Mouse (Mus musculus): ENCODE measurements around the gene Tshz2. TPM values are rescaled to one million over a fixed set of nuclear protein-coding genes. Genes with fewer than 3 reads are reported as not detected.

Tshz2 gene
- polyA plus RNA-seq, 2 experiments, result 0.43 to 1.5 TPM

GRCm38 (mm10) chr2:169699862-169700511, 67.2 kb downstream of the Tshz2 start:
- 51% methylated on average over 7 of the region's 7 CpGs for WGBS (ENCODE audit: insufficient replicate concordance)
- no peak overlapping the region for H3K9ac ChIP-seq (replicated peaks)
- no peak overlapping the region for H3K27ac ChIP-seq
- no peaks in the 10 kb centered on the region for H3K36me3 ChIP-seq (replicated peaks; ENCODE audit: control insufficient read depth, insufficient read depth, low read depth)
- ATAC-seq (ENCODE audit: insufficient read depth) (peak; percentile 46), DNase-seq (ENCODE audit: low read depth in 3 of 3, low spot score in 3 of 3) (no peak)
- no peaks in the 10 kb centered on the region for H3K27me3 ChIP-seq (ENCODE audit: control insufficient read depth, insufficient read depth, low read length)
- no peaks in the 10 kb centered on the region for H3K9me3 ChIP-seq (ENCODE audit: control insufficient read depth, low read length)
- H3K4me3 ChIP-seq (ENCODE audit: insufficient read depth in 1 of 2, low read depth in 2 of 2, low read length in 2 of 2), result no peak overlapping the region
- peaks cover 0 to 22% of the 10 kb centered on the region in 2 experiments; a peak in 2 of 4 replicates for H3K4me1 ChIP-seq (replicated peaks; ENCODE audit: control insufficient read depth in 2 of 2, insufficient read depth in 2 of 2, low read length in 1 of 2)
- no peak overlapping the region for H3K4me2 ChIP-seq (ENCODE audit: low read depth)
- TF ChIP-seq CTCF (IDR thresholded peaks at IDR 0.05; ENCODE audit: low read depth), result no peak

- Histone ChIP-seq H3K27me3 (ENCODE audit: control insufficient read depth, insufficient read depth, low read length) (no peaks in the 10 kb centered on the region), H3K4me2 (ENCODE audit: low read depth) (no peak overlapping the region), H3K36me3 (replicated peaks; ENCODE audit: control insufficient read depth, insufficient read depth, low read depth) (no peaks in the 10 kb centered on the region), H3K9me3 (ENCODE audit: control insufficient read depth, low read length) (no peaks in the 10 kb centered on the region), H3K9ac (replicated peaks) (no peak overlapping the region), H3K4me1 (replicated peaks; ENCODE audit: control insufficient read depth in 2 of 2, insufficient read depth in 2 of 2, low read length in 1 of 2) (peaks cover 0 to 19% of the 10 kb centered on the region in 2 experiments; a peak in 2 of 4 replicates), H3K4me3 (ENCODE audit: insufficient read depth in 1 of 2, low read depth in 2 of 2, low read length in 2 of 2) (no peak overlapping the region), H3K27ac (no peak overlapping the region)
- ATAC-seq (ENCODE audit: insufficient read depth) (no peak), DNase-seq (ENCODE audit: low read depth in 3 of 3, low spot score in 3 of 3) (no peak)
- TF ChIP-seq CTCF (IDR thresholded peaks at IDR 0.05; ENCODE audit: low read depth) (no peak), EP300 (IDR thresholded peaks at IDR 0.05; ENCODE audit: low read depth) (no peak)
- WGBS (ENCODE audit: insufficient replicate concordance), result 25% methylated on average over 15 of the region's 15 CpGs
Observed at GRCm38 (mm10) chr2:169702725-169703486, 70.1 kb downstream of the Tshz2 start.

DNA sequence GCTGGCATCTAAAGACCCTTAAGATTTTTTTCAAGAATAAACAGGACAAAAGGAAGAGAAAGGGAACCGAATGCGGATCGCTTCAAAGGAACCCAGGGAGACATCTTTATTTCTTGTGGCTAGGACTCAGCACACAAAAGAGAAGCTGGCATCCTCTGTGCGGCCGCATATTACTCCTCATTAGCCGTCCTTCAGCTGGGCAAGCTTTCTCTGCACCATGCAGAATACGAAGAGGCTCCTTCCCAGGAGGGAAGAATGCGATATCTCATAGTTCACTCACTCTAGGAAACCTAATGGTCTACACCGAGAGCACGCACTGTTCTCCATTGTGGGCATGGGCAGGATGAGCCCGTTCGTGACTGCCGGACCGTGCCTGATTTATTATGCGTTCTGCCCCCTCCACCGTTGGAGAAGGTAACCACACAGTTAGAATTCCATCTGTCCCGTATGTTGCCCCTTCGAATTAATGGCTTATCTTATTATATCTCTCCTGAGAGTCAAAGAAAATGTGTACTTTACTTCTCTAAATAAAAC, 89.0 kb downstream of the Tshz2 start:
- H3K9me3 ChIP-seq (ENCODE audit: control insufficient read depth, low read length), result no peaks in the 10 kb centered on the region
- H3K9ac ChIP-seq (replicated peaks), result no peak overlapping the region
- H3K27ac ChIP-seq, result no peak overlapping the region
- TF ChIP-seq EP300 (IDR thresholded peaks at IDR 0.05; ENCODE audit: low read depth), result no peak
- TF ChIP-seq CTCF (IDR thresholded peaks at IDR 0.05; ENCODE audit: low read depth), result no peak
- H3K4me2 ChIP-seq (ENCODE audit: low read depth), result no peak overlapping the region
- H3K27me3 ChIP-seq (ENCODE audit: control insufficient read depth, insufficient read depth, low read length), result no peaks in the 10 kb centered on the region
- ATAC-seq (ENCODE audit: insufficient read depth) (no peak), DNase-seq (ENCODE audit: low read depth in 3 of 3, low spot score in 3 of 3) (no peak)
- H3K4me3 ChIP-seq (ENCODE audit: insufficient read depth in 1 of 2, low read depth in 2 of 2, low read length in 2 of 2), result no peak overlapping the region
- WGBS (ENCODE audit: insufficient replicate concordance), result 66% methylated on average over 18 of the region's 18 CpGs
- peaks cover 0 to 7% of the 10 kb centered on the region in 2 experiments; a peak in 1 of 4 replicates for H3K4me1 ChIP-seq (replicated peaks; ENCODE audit: control insufficient read depth in 2 of 2, insufficient read depth in 2 of 2, low read length in 1 of 2)
- H3K36me3 ChIP-seq (replicated peaks; ENCODE audit: control insufficient read depth, insufficient read depth, low read depth), result no peaks in the 10 kb centered on the region

DNA sequence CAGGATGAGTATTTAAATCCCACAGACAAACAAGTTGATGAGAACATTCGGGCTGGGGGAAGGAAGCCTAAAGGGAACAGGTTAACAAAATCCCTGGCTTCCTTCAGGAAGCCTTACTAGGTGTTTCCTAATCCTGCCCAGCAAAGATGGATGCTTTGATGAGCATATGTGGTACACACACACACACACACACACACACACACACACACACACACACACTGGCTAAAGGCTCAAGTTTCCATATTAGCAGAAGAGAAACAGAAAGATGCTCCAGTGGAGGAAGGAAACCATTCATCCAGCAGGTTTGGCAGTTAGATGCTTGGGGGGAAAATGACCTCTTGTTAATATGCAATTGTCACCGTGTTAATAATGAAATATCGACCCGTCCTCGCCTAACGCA, 89.5 kb downstream of the Tshz2 start:
- ATAC-seq (ENCODE audit: insufficient read depth), result no peak
- Histone ChIP-seq H3K9ac (replicated peaks) (no peak overlapping the region), H3K27me3 (ENCODE audit: control insufficient read depth, insufficient read depth, low read length) (no peaks in the 10 kb centered on the region), H3K27ac (no peak overlapping the region), H3K36me3 (replicated peaks; ENCODE audit: control insufficient read depth, insufficient read depth, low read depth) (no peaks in the 10 kb centered on the region), H3K4me2 (ENCODE audit: low read depth) (no peak overlapping the region), H3K4me1 (replicated peaks; ENCODE audit: control insufficient read depth in 2 of 2, insufficient read depth in 2 of 2, low read length in 1 of 2) (peaks cover 0 to 7% of the 10 kb centered on the region in 2 experiments; a peak in 1 of 4 replicates), H3K4me3 (ENCODE audit: insufficient read depth in 1 of 2, low read depth in 2 of 2, low read length in 2 of 2) (no peak overlapping the region), H3K9me3 (ENCODE audit: control insufficient read depth, low read length) (no peaks in the 10 kb centered on the region)
- no peak for DNase-seq (ENCODE audit: low read depth in 3 of 3, low spot score in 3 of 3)
- 67% methylated on average over 6 of the region's 6 CpGs for WGBS (ENCODE audit: insufficient replicate concordance)
- no peak for TF ChIP-seq EP300 (IDR thresholded peaks at IDR 0.05; ENCODE audit: low read depth)
- no peak for TF ChIP-seq CTCF (IDR thresholded peaks at IDR 0.05; ENCODE audit: low read depth)

Measured in liver, embryonic 14.5 days (tissue).